Mouse (Mus musculus): ENCODE results near the gene Pcolce. TPM values are rescaled to one million over a fixed set of nuclear protein-coding genes. Genes with fewer than 3 reads are reported as not detected.

Pcolce gene
- polyA plus RNA-seq, 1 experiment from 2014 or later = 273 TPM

GRCm38 (mm10) chr5:137645091-137645651, 31.6 kb upstream of the Pcolce start:
- no peak overlapping the region for H3K9ac ChIP-seq
- peak overlapping the region; percentile 33 for H3K4me3 ChIP-seq (replicated peaks)
- H3K9me3 ChIP-seq (replicated peaks) = no peaks in the 10 kb centered on the region
- H3K36me3 ChIP-seq = peaks cover 17% of the 10 kb centered on the region
- no peak for ATAC-seq (ENCODE audit: insufficient number of reproducible peaks, low FRiP score, low TSS enrichment, low read depth)
- 3% methylated on average over 44 of the region's 44 CpGs for WGBS
- peak overlapping the region; percentile 51 for H3K4me2 ChIP-seq (replicated peaks)
- H3K27me3 ChIP-seq = peaks cover 34% of the 10 kb centered on the region
- no peak overlapping the region for H3K27ac ChIP-seq (replicated peaks)
- peaks cover 33% of the 10 kb centered on the region for H3K4me1 ChIP-seq

- ATAC-seq (ENCODE audit: insufficient number of reproducible peaks, low FRiP score, low TSS enrichment, low read depth) = no peak
- no peaks in the 10 kb centered on the region for H3K9me3 ChIP-seq (replicated peaks)
- H3K27ac ChIP-seq (replicated peaks) = no peak overlapping the region
- no peak overlapping the region for H3K4me3 ChIP-seq (replicated peaks)
- peaks cover 27% of the 10 kb centered on the region for H3K4me1 ChIP-seq
- H3K9ac ChIP-seq = no peak overlapping the region
- no peak overlapping the region for H3K4me2 ChIP-seq (replicated peaks)
- H3K27me3 ChIP-seq = peaks cover 34% of the 10 kb centered on the region
- H3K36me3 ChIP-seq = peaks cover 24% of the 10 kb centered on the region
- 39% methylated on average over 19 of the region's 19 CpGs for WGBS
Measured at GRCm38 (mm10) chr5:137644484-137644883, 30.9 kb upstream of the Pcolce start.

- Histone ChIP-seq H3K9me3 (replicated peaks) (no peaks in the 10 kb centered on the region), H3K36me3 (peaks cover 39% of the 10 kb centered on the region), H3K4me1 (peaks cover 18% of the 10 kb centered on the region), H3K9ac (no peak overlapping the region), H3K27ac (replicated peaks) (no peak overlapping the region), H3K4me2 (replicated peaks) (no peak overlapping the region), H3K27me3 (peaks cover 34% of the 10 kb centered on the region), H3K4me3 (replicated peaks) (no peak overlapping the region)
- WGBS = 44% methylated on average over 4 of the region's 4 CpGs
- no peak for ATAC-seq (ENCODE audit: insufficient number of reproducible peaks, low FRiP score, low TSS enrichment, low read depth)
Measured at GRCm38 (mm10) chr5:137642886-137643285, 29.3 kb upstream of the Pcolce start.

- peaks cover 58% of the 10 kb centered on the region for H3K36me3 ChIP-seq
- H3K9ac ChIP-seq = no peak within 1 kb of the TSS
- 88% methylated on average over 19 of the region's 19 CpGs for WGBS
Measured at GRCm38 (mm10) chr5:137641054-137641453, 27.5 kb upstream of the Pcolce start, which contains the start of gene Sap25. Sap25 (plus strand) TSS chr5:137641334.

GRCm38 (mm10) chr5:137639472-137639871, 25.9 kb upstream of the Pcolce start:
- Histone ChIP-seq H3K4me2 (replicated peaks) (no peak overlapping the region), H3K4me3 (replicated peaks) (no peak overlapping the region), H3K27ac (replicated peaks) (no peak overlapping the region), H3K9me3 (replicated peaks) (no peaks in the 10 kb centered on the region), H3K4me1 (0 out of 2 replicates have a peak, but pooled peaks cover 4% of the 10 kb centered on the region), H3K27me3 (peaks cover 13% of the 10 kb centered on the region), H3K9ac (no peak overlapping the region), H3K36me3 (peaks cover 68% of the 10 kb centered on the region)
- ATAC-seq (ENCODE audit: insufficient number of reproducible peaks, low FRiP score, low TSS enrichment, low read depth) = no peak
- WGBS = 67% methylated on average over 7 of the region's 7 CpGs

More at GRCm38 (mm10) chr5:137641054-137641453, 27.5 kb upstream of the Pcolce start, which contains the start of gene Sap25:
- ATAC-seq (ENCODE audit: insufficient number of reproducible peaks, low FRiP score, low TSS enrichment, low read depth) = no peak
- H3K27me3 ChIP-seq = peaks cover 29% of the 10 kb centered on the region
- no peaks in the 10 kb centered on the region for H3K9me3 ChIP-seq (replicated peaks)
- no peak within 1 kb of the TSS for H3K4me2 ChIP-seq (replicated peaks)
- H3K4me1 ChIP-seq = peaks cover 13% of the 10 kb centered on the region
- H3K27ac ChIP-seq (replicated peaks) = no peak within 1 kb of the TSS
- no peak within 1 kb of the TSS for H3K4me3 ChIP-seq (replicated peaks)

- no peaks in the 10 kb centered on the region for H3K9me3 ChIP-seq (replicated peaks)
- H3K27me3 ChIP-seq = no peaks in the 10 kb centered on the region
- no peak overlapping the region for H3K4me3 ChIP-seq (replicated peaks)
- H3K36me3 ChIP-seq = peaks cover 52% of the 10 kb centered on the region
- no peak overlapping the region for H3K9ac ChIP-seq
- H3K4me2 ChIP-seq (replicated peaks) = 0 out of 2 replicates have a peak overlapping the region, but pooled peaks have one; percentile 4
- ATAC-seq (ENCODE audit: insufficient number of reproducible peaks, low FRiP score, low TSS enrichment, low read depth) = no peak
- H3K27ac ChIP-seq (replicated peaks) = peak overlapping the region; percentile 34; the same call in 1 of the 2 replicates
- 58% methylated on average over 12 of the region's 12 CpGs for WGBS
- H3K4me1 ChIP-seq = peaks cover 46% of the 10 kb centered on the region
Measured at GRCm38 (mm10) chr5:137633397-137634084, 20.0 kb upstream of the Pcolce start.

- H3K27ac ChIP-seq (replicated peaks) = peak overlapping the region; percentile 92
- 0 out of 2 replicates have a peak overlapping the region, but pooled peaks have one; percentile 6 for H3K4me3 ChIP-seq (replicated peaks)
- H3K36me3 ChIP-seq = peaks cover 33% of the 10 kb centered on the region
- 58% methylated on average over 4 of the region's 4 CpGs for WGBS
- H3K27me3 ChIP-seq = no peaks in the 10 kb centered on the region
- peak overlapping the region; percentile 91; the same call in 1 of the 2 replicates for H3K4me2 ChIP-seq (replicated peaks)
- no peak overlapping the region for H3K9ac ChIP-seq
- ATAC-seq (ENCODE audit: insufficient number of reproducible peaks, low FRiP score, low TSS enrichment, low read depth) = no peak
- peaks cover 52% of the 10 kb centered on the region for H3K4me1 ChIP-seq
- no peaks in the 10 kb centered on the region for H3K9me3 ChIP-seq (replicated peaks)
Measured at GRCm38 (mm10) chr5:137631591-137631990, 18.0 kb upstream of the Pcolce start.

GRCm38 (mm10) chr5:137631171-137631570, 17.6 kb upstream of the Pcolce start:
- H3K4me2 ChIP-seq (replicated peaks) = peak overlapping the region; percentile 91
- 0 out of 2 replicates have a peak overlapping the region, but pooled peaks have one; percentile 2 for H3K9ac ChIP-seq

GRCm38 (mm10) chr5:137630602-137631001, 17.0 kb upstream of the Pcolce start:
- Histone ChIP-seq H3K9me3 (replicated peaks) (no peaks in the 10 kb centered on the region), H3K4me2 (replicated peaks) (peak overlapping the region; percentile 91), H3K9ac (0 out of 2 replicates have a peak overlapping the region, but pooled peaks have one; percentile 2), H3K27ac (replicated peaks) (peak overlapping the region; percentile 92), H3K27me3 (no peaks in the 10 kb centered on the region), H3K36me3 (peaks cover 23% of the 10 kb centered on the region), H3K4me3 (replicated peaks) (peak overlapping the region; percentile 99), H3K4me1 (peaks cover 52% of the 10 kb centered on the region)
- ATAC-seq (ENCODE audit: insufficient number of reproducible peaks, low FRiP score, low TSS enrichment, low read depth) = no peak
- WGBS = 23% methylated on average over 3 of the region's 3 CpGs

More at GRCm38 (mm10) chr5:137631171-137631570, 17.6 kb upstream of the Pcolce start:
- no peaks in the 10 kb centered on the region for H3K9me3 ChIP-seq (replicated peaks)
- peaks cover 28% of the 10 kb centered on the region for H3K36me3 ChIP-seq
- no peak for ATAC-seq (ENCODE audit: insufficient number of reproducible peaks, low FRiP score, low TSS enrichment, low read depth)
- peaks cover 52% of the 10 kb centered on the region for H3K4me1 ChIP-seq
- peak overlapping the region; percentile 99 for H3K4me3 ChIP-seq (replicated peaks)
- WGBS = 58% methylated on average over 9 of the region's 9 CpGs
- no peaks in the 10 kb centered on the region for H3K27me3 ChIP-seq
- peak overlapping the region; percentile 92 for H3K27ac ChIP-seq (replicated peaks)

GRCm38 (mm10) chr5:137629906-137630545, 16.4 kb upstream of the Pcolce start:
- Histone ChIP-seq H3K4me1 (peaks cover 52% of the 10 kb centered on the region), H3K27me3 (no peaks in the 10 kb centered on the region), H3K4me3 (replicated peaks) (peak overlapping the region; percentile 99), H3K9me3 (replicated peaks) (no peaks in the 10 kb centered on the region), H3K4me2 (replicated peaks) (peak overlapping the region; percentile 91), H3K9ac (peak overlapping the region; percentile 87; the same call in 1 of the 2 replicates), H3K36me3 (peaks cover 17% of the 10 kb centered on the region), H3K27ac (replicated peaks) (peak overlapping the region; percentile 92)
- 13% methylated on average over 6 of the region's 6 CpGs for WGBS
- ATAC-seq (ENCODE audit: insufficient number of reproducible peaks, low FRiP score, low TSS enrichment, low read depth) = no peak

GRCm38 (mm10) chr5:137629306-137629721, 15.7 kb upstream of the Pcolce start:
- under 1% methylated on average over 23 of the region's 23 CpGs for WGBS

More at GRCm38 (mm10) chr5:137629306-137629721, 15.7 kb upstream of the Pcolce start:
- peaks cover 17% of the 10 kb centered on the region for H3K36me3 ChIP-seq
- peak overlapping the region; percentile 99 for H3K4me3 ChIP-seq (replicated peaks)
- H3K9ac ChIP-seq = peak overlapping the region; percentile 87
- peak overlapping the region; percentile 92 for H3K27ac ChIP-seq (replicated peaks)
- ATAC-seq (ENCODE audit: insufficient number of reproducible peaks, low FRiP score, low TSS enrichment, low read depth) = no peak
- peak overlapping the region; percentile 91 for H3K4me2 ChIP-seq (replicated peaks)
- no peaks in the 10 kb centered on the region for H3K27me3 ChIP-seq
- peaks cover 52% of the 10 kb centered on the region for H3K4me1 ChIP-seq
- no peaks in the 10 kb centered on the region for H3K9me3 ChIP-seq (replicated peaks)
